Mouse (Mus musculus): ENCODE data around the gene Rtp2. TPM values are rescaled to one million over a fixed set of nuclear protein-coding genes. Genes with fewer than 3 reads are reported as not detected.
A peak's percentile ranks its signal among the peaks of the same experiment; 100 is the strongest.
"Not testable (repeated sequence)": the region's sequence is repeated elsewhere in the genome, so short reads cannot be mapped to it uniquely, and the experiment has no call there.

The Rtp2 gene
- total RNA-seq, 2 experiments from 2014 or later, result not detected

GRCm38 (mm10) chr16:23953189-23953958, 21.2 kb upstream of the Rtp2 start:
- DNase-seq, result peak; percentile 55 to 79
- intact Hi-C loops (cut with DNase I), result loop anchor here (2.0 to 5.0 kb wide), 3 partner anchors 55 to 501 kb away; no protein-coding TSS in a partner anchor

GRCm38 (mm10) chr16:23952101-23952727, 20.0 kb upstream of the Rtp2 start:
- intact Hi-C loops (cut with DNase I), result loop anchor here (2.0 to 5.0 kb wide), 3 partner anchors 53 to 500 kb away; no protein-coding TSS in a partner anchor

GRCm38 (mm10) chr16:23947654-23948053, 15.5 kb upstream of the Rtp2 start:
- DNase-seq, result no peak
- intact Hi-C loops (cut with DNase I), result no loop called here

More at GRCm38 (mm10) chr16:23952101-23952727, 20.0 kb upstream of the Rtp2 start:
- DNase-seq, result no peak

- intact Hi-C loops (cut with DNase I), result no loop called here
- DNase-seq, result no peak
Measured at GRCm38 (mm10) chr16:23944801-23945200, 12.6 kb upstream of the Rtp2 start.

GRCm38 (mm10) chr16:23934397-23934796, 2.2 kb upstream of the Rtp2 start:
- intact Hi-C loops (cut with DNase I), result no loop called here
- no peak for DNase-seq

GRCm38 (mm10) chr16:23931275-23931674, 919 bp downstream of the Rtp2 start:
- intact Hi-C loops (cut with DNase I), result no loop called here
- DNase-seq, result no peak

GRCm38 (mm10) chr16:23930426-23931073, 1.6 kb downstream of the Rtp2 start:
- intact Hi-C loops (cut with DNase I), result no loop called here
- DNase-seq, result no peak

GRCm38 (mm10) chr16:23927301-23928114, 4.7 kb downstream of the Rtp2 start:
- no peak for DNase-seq
- intact Hi-C loops (cut with DNase I), result no loop called here

GRCm38 (mm10) chr16:23922906-23923305, 9.3 kb downstream of the Rtp2 start:
- no peak for DNase-seq
- intact Hi-C loops (cut with DNase I), result no loop called here

- intact Hi-C loops (cut with DNase I), result no loop called here
Measured at GRCm38 (mm10) chr16:23921697-23922096, 10.5 kb downstream of the Rtp2 start.

GRCm38 (mm10) chr16:23919418-23919817, 12.8 kb downstream of the Rtp2 start:
- DNase-seq, result no peak
- intact Hi-C loops (cut with DNase I), result no loop called here

More at GRCm38 (mm10) chr16:23921697-23922096, 10.5 kb downstream of the Rtp2 start:
- DNase-seq, result no peak

- DNase-seq, result no peak
- intact Hi-C loops (cut with DNase I), result no loop called here
Measured at GRCm38 (mm10) chr16:23913401-23913800, 18.8 kb downstream of the Rtp2 start.

- no peak for DNase-seq
- intact Hi-C loops (cut with DNase I), result no loop called here
Measured at GRCm38 (mm10) chr16:23912741-23913140, 19.5 kb downstream of the Rtp2 start.

- intact Hi-C loops (cut with DNase I); DNase-seq: not testable (repeated sequence)
Measured at GRCm38 (mm10) chr16:23909015-23909354, 23.2 kb downstream of the Rtp2 start.

- intact Hi-C loops (cut with DNase I); DNase-seq: not testable (repeated sequence)
Measured at GRCm38 (mm10) chr16:23908076-23909014, 23.8 kb downstream of the Rtp2 start.

GRCm38 (mm10) chr16:23906586-23906985, 25.6 kb downstream of the Rtp2 start:
- intact Hi-C loops (cut with DNase I); DNase-seq: not testable (repeated sequence)

- DNase-seq, result no peak
- intact Hi-C loops (cut with DNase I), result no loop called here
Measured at GRCm38 (mm10) chr16:23901411-23901810, 30.8 kb downstream of the Rtp2 start.

GRCm38 (mm10) chr16:23900061-23900460, 32.1 kb downstream of the Rtp2 start:
- intact Hi-C loops (cut with DNase I), result no loop called here
- no peak for DNase-seq

GRCm38 (mm10) chr16:23898840-23899239, 33.4 kb downstream of the Rtp2 start:
- intact Hi-C loops (cut with DNase I), result loop anchor here (1.0 to 2.0 kb wide), 3 partner anchors 54 to 447 kb away; no protein-coding TSS in a partner anchor
- DNase-seq, result peak; percentile 79 to 83

Measured in heart, postnatal 14 days (tissue).